Mouse (Mus musculus): ENCODE results near the gene Nucb1. TPM values are rescaled to one million over a fixed set of nuclear protein-coding genes. Genes with fewer than 3 reads are reported as not detected.
"Not testable (repeated sequence)": the region's sequence is repeated elsewhere in the genome, so short reads cannot be mapped to it uniquely, and the experiment has no call there.

Gene Nucb1
- polyA plus RNA-seq, 1 experiment from 2014 or later = 199 TPM

DNA sequence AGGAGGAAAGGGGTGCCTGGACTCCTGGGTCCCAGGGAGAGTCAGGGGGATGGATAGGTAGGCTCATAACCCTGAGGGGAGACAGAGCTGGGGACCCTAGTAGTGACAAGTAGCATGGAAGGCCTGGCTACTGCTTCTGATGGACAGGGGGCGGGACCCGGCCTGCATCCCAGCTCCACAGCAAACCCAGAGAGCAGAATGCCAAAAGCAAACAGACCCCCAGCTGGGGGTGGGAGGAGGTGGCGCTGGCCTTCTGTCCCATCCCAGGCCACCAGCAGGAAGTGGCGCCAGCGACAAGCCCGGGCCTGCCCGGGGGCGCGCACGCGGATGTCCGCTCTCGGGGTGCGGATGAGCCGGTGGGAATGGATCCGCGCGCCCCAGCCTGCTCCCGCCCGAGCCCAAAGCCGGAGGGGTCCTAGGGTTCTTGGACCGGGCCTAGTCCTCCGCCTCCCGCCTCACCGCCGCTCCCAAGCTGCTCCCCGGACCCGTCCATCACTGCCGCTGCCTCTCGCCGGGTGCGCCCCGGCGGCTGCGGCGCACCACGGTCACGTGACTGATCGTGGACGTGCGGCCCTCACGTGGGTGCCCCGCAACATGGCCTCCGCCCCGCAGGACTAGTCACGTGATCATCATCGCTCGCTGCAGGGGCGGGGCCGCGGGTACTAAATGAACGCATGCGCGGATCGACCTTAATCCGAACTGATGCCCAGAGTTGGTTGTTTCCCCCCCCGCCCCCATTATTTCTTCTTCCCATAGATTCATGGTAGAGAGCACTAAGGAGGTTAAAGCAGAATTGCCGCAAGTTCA is 43.7 kb downstream of the Nucb1 start, which contains the start of gene Bax:
Gene Bax, minus strand, starts transcription at position 616 of the 807 bp plus-strand sequence.
- 0 out of 2 replicates have a peak, but pooled peaks cover 6% of the 10 kb centered on the region for H3K4me1 ChIP-seq (ENCODE audit: control insufficient read depth, insufficient read depth, low read length)
- H3K36me3 ChIP-seq (ENCODE audit: control insufficient read depth, insufficient read depth, low read length) = peaks cover 16% of the 10 kb centered on the region; the same call in 1 of the 2 replicates
- peak; percentile 84 for ATAC-seq (ENCODE audit: insufficient number of reproducible peaks, insufficient read depth, low FRiP score, low read depth)
- no peaks in the 10 kb centered on the region for H3K9me3 ChIP-seq (ENCODE audit: control insufficient read depth, low read depth, low read length)
- no peaks in the 10 kb centered on the region for H3K27me3 ChIP-seq (ENCODE audit: control insufficient read depth, insufficient read depth, low read length)
- peak within 1 kb of the TSS; percentile 86 for H3K4me3 ChIP-seq (ENCODE audit: low read depth, low read length)
- under 1% methylated on average over 58 of the region's 58 CpGs for whole genome bisulfite sequencing
- peak within 1 kb of the TSS; percentile 83 for H3K9ac ChIP-seq (replicated peaks; ENCODE audit: low read depth, low read length)
- peak within 1 kb of the TSS; percentile 2; the same call in 1 of the 2 replicates for H3K27ac ChIP-seq (ENCODE audit: low read length)
- H3K4me2 ChIP-seq (replicated peaks; ENCODE audit: low read depth, low read length) = peak within 1 kb of the TSS; percentile 61

DNA sequence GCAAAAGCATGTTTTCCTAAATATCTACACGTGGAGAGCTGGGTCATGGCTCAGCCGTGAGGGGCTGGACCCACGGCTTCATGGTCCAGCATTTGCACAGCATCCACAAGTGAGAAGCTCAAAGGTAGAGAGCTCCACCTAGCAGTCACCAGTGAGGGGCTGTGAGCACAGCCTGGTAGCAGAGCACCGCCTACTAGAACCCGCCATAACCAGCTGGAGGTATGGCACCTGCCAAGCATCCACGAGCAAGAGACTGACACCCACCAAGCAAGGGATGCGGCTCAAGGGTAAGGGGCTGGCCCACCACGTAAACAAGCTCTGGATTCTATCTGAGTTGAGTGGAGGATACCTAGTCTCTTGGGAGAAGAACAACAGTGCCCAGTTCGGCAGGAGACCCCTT is 44.7 kb downstream of the Nucb1 start:
- Histone ChIP-seq H3K4me3 (ENCODE audit: low read depth, low read length) (peak overlapping the region; percentile 86; the same call in 1 of the 2 replicates), H3K9ac (replicated peaks; ENCODE audit: low read depth, low read length) (no peak overlapping the region), H3K36me3 (ENCODE audit: control insufficient read depth, insufficient read depth, low read length) (peaks cover 16% of the 10 kb centered on the region; the same call in 1 of the 2 replicates), H3K4me1 (ENCODE audit: control insufficient read depth, insufficient read depth, low read length) (peaks cover 13% of the 10 kb centered on the region), H3K27me3 (ENCODE audit: control insufficient read depth, insufficient read depth, low read length) (no peaks in the 10 kb centered on the region), H3K27ac (ENCODE audit: low read length) (no peak overlapping the region), H3K9me3 (ENCODE audit: control insufficient read depth, low read depth, low read length) (no peaks in the 10 kb centered on the region), H3K4me2 (replicated peaks; ENCODE audit: low read depth, low read length) (peak overlapping the region; percentile 61)
- no peak for ATAC-seq (ENCODE audit: insufficient number of reproducible peaks, insufficient read depth, low FRiP score, low read depth)
- WGBS = 79% methylated on average over 9 of the region's 9 CpGs

DNA sequence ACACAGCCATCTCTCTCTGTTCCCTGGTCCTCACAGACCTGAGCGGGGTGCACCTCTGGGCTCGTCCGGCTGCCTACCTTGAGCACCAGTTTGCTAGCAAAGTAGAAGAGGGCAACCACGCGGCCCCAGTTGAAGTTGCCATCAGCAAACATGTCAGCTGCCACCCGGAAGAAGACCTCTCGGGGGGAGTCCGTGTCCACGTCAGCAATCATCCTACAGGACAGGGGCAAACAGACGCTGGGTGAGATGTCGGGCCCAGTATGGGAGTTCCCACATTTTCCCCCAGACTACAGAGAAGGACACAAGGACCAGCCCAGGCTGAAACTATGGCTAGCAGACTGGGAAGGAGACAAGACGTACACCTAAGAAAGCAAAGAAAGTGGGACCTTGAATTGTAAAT is 45.1 kb downstream of the Nucb1 start:
- Histone ChIP-seq H3K27me3 (ENCODE audit: control insufficient read depth, insufficient read depth, low read length) (no peaks in the 10 kb centered on the region), H3K9ac (replicated peaks; ENCODE audit: low read depth, low read length) (no peak overlapping the region), H3K36me3 (ENCODE audit: control insufficient read depth, insufficient read depth, low read length) (peaks cover 16% of the 10 kb centered on the region; the same call in 1 of the 2 replicates), H3K27ac (ENCODE audit: low read length) (no peak overlapping the region), H3K9me3 (ENCODE audit: control insufficient read depth, low read depth, low read length) (no peaks in the 10 kb centered on the region), H3K4me2 (replicated peaks; ENCODE audit: low read depth, low read length) (no peak overlapping the region), H3K4me3 (ENCODE audit: low read depth, low read length) (no peak overlapping the region), H3K4me1 (ENCODE audit: control insufficient read depth, insufficient read depth, low read length) (peaks cover 17% of the 10 kb centered on the region)
- ATAC-seq (ENCODE audit: insufficient number of reproducible peaks, insufficient read depth, low FRiP score, low read depth) = no peak
- 92% methylated on average over 12 of the region's 12 CpGs for WGBS

DNA sequence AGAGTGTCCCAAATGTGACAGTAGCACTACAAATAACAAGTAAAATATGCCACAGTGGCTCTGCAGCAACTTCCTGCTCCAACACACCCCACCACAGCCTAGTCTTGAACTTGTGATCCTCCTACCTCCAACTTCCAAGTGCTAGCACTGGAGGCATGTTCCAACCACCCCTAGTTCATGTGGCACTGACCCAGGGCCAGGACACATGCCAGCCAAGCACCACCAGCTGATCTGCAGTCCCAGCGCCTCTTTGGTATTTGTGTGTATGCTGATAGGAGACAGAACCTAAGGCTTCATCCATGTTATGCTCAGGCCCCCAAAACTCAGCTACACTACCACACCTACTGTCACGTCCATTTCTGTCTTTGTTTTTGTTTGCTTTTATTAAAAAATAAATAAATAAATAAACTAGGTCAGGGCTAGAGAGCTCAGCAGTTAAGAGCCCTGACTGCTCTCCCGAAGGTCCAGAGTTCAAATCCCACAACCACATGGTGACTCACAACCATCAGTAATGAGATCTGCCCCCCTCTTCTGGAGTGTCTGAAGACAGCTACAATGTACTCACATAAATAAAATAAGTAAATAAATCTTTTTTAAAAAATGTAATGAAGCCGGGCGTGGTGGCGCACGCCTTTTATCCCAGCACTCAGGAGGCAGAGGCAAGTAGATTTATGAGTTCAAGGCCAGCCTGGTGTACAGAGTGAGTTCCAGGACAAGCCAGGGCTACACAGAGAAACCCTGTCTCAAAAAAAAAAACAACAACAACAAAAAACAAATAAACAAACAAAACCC is 46.0 kb downstream of the Nucb1 start:
- Histone ChIP-seq H3K36me3 (ENCODE audit: control insufficient read depth, insufficient read depth, low read length) (peaks cover 16% of the 10 kb centered on the region; the same call in 1 of the 2 replicates), H3K4me2 (replicated peaks; ENCODE audit: low read depth, low read length) (no peak overlapping the region), H3K4me3 (ENCODE audit: low read depth, low read length) (no peak overlapping the region), H3K9me3 (ENCODE audit: control insufficient read depth, low read depth, low read length) (no peaks in the 10 kb centered on the region), H3K27me3 (ENCODE audit: control insufficient read depth, insufficient read depth, low read length) (no peaks in the 10 kb centered on the region), H3K4me1 (ENCODE audit: control insufficient read depth, insufficient read depth, low read length) (peaks cover 18% of the 10 kb centered on the region), H3K9ac (replicated peaks; ENCODE audit: low read depth, low read length) (no peak overlapping the region), H3K27ac (ENCODE audit: low read length) (no peak overlapping the region)
- ATAC-seq (ENCODE audit: insufficient number of reproducible peaks, insufficient read depth, low FRiP score, low read depth) = no peak
- 95% methylated on average over 7 of the region's 7 CpGs for WGBS

DNA sequence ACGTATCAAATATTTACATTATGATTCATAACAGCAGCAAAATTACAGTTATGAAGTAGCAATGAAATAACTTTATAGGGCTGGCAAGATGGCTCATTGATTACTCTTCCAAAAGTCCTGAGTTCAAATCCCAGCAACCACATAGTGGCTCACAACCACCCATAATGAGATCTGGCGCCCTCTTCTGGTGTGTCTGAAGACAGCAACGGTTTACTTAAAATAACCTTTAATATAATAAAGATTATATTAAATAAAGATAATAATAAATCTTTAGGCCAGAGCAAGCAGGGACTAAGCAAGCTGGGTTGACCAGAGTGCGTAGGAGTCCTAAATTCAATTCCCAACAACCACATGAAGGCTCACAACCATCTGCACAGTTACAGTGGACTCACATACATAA is 47.3 kb downstream of the Nucb1 start:
- H3K9ac ChIP-seq (replicated peaks; ENCODE audit: low read depth, low read length); H3K4me3 ChIP-seq (ENCODE audit: low read depth, low read length); H3K9me3 ChIP-seq (ENCODE audit: control insufficient read depth, low read depth, low read length); ATAC-seq (ENCODE audit: insufficient number of reproducible peaks, insufficient read depth, low FRiP score, low read depth); H3K27ac ChIP-seq (ENCODE audit: low read length); H3K4me2 ChIP-seq (replicated peaks; ENCODE audit: low read depth, low read length); H3K27me3 ChIP-seq (ENCODE audit: control insufficient read depth, insufficient read depth, low read length): not testable (repeated sequence)
- Histone ChIP-seq H3K36me3 (ENCODE audit: control insufficient read depth, insufficient read depth, low read length) (peaks cover 22% of the 10 kb centered on the region), H3K4me1 (ENCODE audit: control insufficient read depth, insufficient read depth, low read length) (peaks cover 23% of the 10 kb centered on the region)
- 75% methylated on average over 4 of the region's 4 CpGs for WGBS

DNA sequence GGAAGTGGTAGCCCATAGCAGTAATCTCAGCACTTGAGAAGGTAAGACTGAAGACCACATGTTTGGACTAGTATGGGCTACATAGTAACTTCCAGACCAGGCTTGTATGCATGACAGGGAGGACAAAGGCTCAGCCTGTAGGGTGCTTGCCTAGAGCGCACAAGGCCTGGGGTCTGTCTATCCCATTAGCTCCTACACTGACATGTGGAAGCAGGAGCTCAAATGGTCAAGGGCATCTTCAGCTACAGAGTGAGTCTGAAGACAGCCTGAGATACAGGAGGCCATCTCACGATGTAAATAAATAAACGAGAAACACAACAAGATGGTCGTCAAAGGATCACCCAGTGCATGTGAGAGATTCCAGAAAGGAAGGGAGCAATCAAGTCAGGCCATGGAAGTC is 47.9 kb downstream of the Nucb1 start:
- Histone ChIP-seq H3K4me3 (ENCODE audit: low read depth, low read length) (no peak overlapping the region), H3K4me1 (ENCODE audit: control insufficient read depth, insufficient read depth, low read length) (peaks cover 29% of the 10 kb centered on the region), H3K36me3 (ENCODE audit: control insufficient read depth, insufficient read depth, low read length) (peaks cover 27% of the 10 kb centered on the region), H3K9ac (replicated peaks; ENCODE audit: low read depth, low read length) (no peak overlapping the region), H3K4me2 (replicated peaks; ENCODE audit: low read depth, low read length) (no peak overlapping the region), H3K27me3 (ENCODE audit: control insufficient read depth, insufficient read depth, low read length) (no peaks in the 10 kb centered on the region), H3K27ac (ENCODE audit: low read length) (no peak overlapping the region), H3K9me3 (ENCODE audit: control insufficient read depth, low read depth, low read length) (no peaks in the 10 kb centered on the region)
- WGBS = 84% methylated on average over 4 of the region's 4 CpGs
- no peak for ATAC-seq (ENCODE audit: insufficient number of reproducible peaks, insufficient read depth, low FRiP score, low read depth)

DNA sequence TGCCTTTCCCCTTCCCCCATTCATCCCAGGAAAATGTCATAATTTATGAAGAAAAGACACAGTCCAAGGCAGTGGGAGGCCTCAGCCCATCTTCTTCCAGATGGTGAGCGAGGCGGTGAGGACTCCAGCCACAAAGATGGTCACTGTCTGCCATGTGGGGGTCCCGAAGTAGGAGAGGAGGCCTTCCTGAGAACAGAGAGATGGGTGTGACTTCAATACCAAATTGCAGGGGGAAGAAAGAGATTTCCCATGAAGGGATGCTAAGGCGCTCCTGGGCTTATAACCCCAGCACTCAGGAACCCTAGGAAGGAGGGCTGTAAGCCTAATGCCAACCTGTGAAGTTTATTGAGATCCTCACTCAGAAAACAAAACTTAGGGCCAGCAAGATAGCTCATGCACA is 48.4 kb downstream of the Nucb1 start:
- Histone ChIP-seq H3K27me3 (ENCODE audit: control insufficient read depth, insufficient read depth, low read length) (no peaks in the 10 kb centered on the region), H3K4me1 (ENCODE audit: control insufficient read depth, insufficient read depth, low read length) (peaks cover 34% of the 10 kb centered on the region), H3K27ac (ENCODE audit: low read length) (peak overlapping the region; percentile 75; the same call in 1 of the 2 replicates), H3K4me2 (replicated peaks; ENCODE audit: low read depth, low read length) (no peak overlapping the region), H3K9me3 (ENCODE audit: control insufficient read depth, low read depth, low read length) (no peaks in the 10 kb centered on the region), H3K9ac (replicated peaks; ENCODE audit: low read depth, low read length) (no peak overlapping the region), H3K36me3 (ENCODE audit: control insufficient read depth, insufficient read depth, low read length) (peaks cover 27% of the 10 kb centered on the region), H3K4me3 (ENCODE audit: low read depth, low read length) (no peak overlapping the region)
- 84% methylated on average over 4 of the region's 4 CpGs for WGBS
- no peak for ATAC-seq (ENCODE audit: insufficient number of reproducible peaks, insufficient read depth, low FRiP score, low read depth)

DNA sequence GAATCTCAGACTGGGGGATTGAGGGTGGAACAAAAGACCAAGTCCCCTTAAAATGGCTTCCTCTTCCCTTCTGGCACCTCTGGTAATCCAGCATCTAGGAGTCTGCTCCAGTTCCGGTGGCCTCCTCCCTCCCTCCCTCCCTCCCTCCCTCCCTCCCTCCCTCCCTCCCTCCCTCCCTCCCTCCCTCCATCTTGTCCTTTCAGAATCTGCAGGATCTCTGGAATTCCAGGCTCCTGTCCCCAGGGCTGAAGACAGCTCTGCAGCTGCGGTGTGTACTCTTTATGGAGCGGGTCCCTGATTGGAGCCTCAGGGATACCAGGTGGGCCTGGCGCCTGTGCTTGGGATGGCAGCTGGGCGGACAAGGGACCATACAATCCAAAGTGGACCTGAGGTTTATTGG is 48.9 kb downstream of the Nucb1 start:
- WGBS = 44% methylated on average over 4 of the region's 5 CpGs
- Histone ChIP-seq H3K36me3 (ENCODE audit: control insufficient read depth, insufficient read depth, low read length) (peaks cover 27% of the 10 kb centered on the region), H3K27ac (ENCODE audit: low read length) (peak overlapping the region; percentile 75), H3K4me3 (ENCODE audit: low read depth, low read length) (no peak overlapping the region), H3K9ac (replicated peaks; ENCODE audit: low read depth, low read length) (no peak overlapping the region), H3K9me3 (ENCODE audit: control insufficient read depth, low read depth, low read length) (no peaks in the 10 kb centered on the region), H3K27me3 (ENCODE audit: control insufficient read depth, insufficient read depth, low read length) (no peaks in the 10 kb centered on the region), H3K4me2 (replicated peaks; ENCODE audit: low read depth, low read length) (peak overlapping the region; percentile 41; the same call in 1 of the 2 replicates), H3K4me1 (ENCODE audit: control insufficient read depth, insufficient read depth, low read length) (peaks cover 35% of the 10 kb centered on the region)
- ATAC-seq (ENCODE audit: insufficient number of reproducible peaks, insufficient read depth, low FRiP score, low read depth) = no peak

All from stomach, embryonic 14.5 days (tissue).